Mouse (Mus musculus) c-Kit-negative CD71-positive TER-119-positive erythroid progenitor cells, embryonic 14.5 days (primary cell): ENCODE data around the gene Xkr7.

ENCODE experiments used
- DNase-seq: peaks from one replicate; pipeline ENCODE4 v3.0.0-alpha.2; 2013; ENCODE audit warnings: low read depth, low spot score

Gene Xkr7

DNA sequence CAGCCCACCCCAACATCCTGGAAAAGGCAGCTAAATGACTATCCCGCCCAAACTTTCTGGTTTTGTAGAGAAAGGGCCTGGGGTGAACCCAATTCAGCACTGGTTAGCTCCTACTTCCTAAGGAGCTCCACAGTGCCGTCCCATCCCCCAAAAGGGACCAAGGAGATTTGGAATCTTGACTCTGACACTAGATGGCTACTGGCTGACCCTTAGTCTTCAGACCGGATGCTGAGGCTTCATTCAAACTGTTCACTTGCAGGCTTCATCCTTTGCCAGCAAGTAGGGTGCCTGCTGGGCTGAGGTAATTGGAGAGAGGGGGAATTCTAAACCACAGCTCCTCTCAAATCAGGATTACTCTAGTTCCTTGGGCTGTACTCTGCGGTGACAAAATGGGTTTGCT, 1.3 kb downstream of the Xkr7 start:
- DNase-seq = no peak

DNA sequence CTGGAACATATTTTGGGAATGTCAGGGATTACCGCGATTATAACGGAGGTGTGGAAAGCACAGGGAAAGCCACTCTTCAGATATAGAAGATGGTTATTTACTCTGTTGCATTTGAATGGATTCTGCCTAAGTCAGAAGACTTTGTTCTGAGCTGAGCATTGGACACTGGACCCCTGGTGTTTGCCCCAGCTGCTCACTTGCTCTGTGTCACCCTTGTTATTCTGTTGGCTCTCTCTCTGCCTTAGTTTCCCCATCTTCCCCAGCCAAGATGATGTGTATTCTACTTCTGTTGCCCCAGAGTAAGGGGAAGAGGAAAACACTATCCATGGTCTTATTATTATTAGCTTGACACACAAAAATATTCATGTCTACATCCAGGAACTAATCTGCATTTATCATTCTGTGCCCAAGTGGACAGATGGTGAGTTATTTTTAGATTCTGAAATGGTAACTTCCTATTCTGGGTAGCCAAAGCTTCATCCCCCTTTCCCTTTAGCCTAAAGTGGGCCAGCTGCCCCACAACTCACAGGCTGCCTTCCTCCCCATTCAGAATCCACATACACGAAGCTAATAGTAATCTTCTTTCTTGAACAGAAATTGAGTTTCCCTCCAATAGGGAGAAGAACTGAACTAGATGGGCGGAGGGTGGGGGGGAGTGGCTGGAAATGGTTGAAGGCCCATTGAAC, 2.0 kb downstream of the Xkr7 start:
- DNase-seq = no peak

DNA sequence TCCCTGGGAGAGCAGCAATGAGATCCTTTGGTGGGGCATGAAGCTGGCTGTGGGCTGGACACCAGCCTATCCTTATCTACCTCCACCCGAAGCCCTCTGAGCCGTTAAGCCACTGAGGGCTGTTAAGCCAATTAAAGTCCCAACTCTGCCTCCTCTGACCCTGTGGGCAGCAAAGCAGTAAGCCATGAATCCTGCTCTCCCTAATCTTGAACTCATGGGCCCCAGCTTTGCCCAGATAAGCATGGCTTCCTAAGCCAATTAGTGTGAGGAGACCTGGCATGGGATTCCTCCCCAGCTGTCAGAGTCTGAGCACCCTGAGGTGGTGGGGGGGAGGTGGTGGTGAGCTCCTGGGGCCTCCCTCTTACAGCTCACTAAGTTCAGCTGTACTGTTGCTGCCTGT, 5.0 kb downstream of the Xkr7 start:
- no peak for DNase-seq

DNA sequence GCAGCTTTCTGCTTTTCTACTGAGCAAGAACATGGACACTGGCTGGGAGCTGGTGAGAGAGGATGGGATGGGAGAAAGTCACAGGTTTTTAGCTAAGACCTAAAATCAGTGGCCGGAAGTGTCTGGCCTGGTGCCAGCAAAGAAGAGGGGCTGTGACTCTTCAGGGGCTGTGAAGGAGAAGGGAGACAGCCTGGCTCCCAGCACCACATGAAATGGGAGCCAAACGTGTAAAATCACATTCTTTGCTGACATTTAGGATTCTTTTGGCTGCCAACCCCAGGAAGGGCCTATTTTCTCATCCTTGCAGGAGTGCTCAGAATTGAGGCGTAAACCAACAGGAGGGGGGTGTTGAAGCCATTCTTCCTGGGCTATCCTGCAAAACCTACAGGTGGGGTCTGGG, 12.2 kb downstream of the Xkr7 start:
- no peak for DNase-seq

DNA sequence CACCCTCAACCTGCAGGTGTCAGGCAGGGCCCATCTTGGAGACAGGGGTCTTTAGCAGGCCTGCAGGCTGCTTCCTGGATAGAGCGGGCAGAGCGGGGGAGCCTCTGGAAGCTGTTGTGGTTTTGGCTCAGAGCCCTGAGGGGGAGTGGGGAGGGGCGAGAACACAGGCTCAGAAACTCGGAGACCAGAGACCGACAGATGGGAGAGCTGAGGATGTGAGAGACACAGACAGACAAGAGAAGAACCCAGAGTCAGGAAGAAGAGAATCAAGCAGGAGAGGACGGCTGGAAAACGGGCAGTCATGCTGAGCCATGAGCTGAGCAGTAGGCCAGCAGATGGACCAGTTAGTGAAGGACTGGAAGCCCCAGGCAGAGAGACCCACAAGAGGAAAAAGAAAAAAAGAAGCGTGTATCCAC, 14.2 kb downstream of the Xkr7 start:
- no peak for DNase-seq

DNA sequence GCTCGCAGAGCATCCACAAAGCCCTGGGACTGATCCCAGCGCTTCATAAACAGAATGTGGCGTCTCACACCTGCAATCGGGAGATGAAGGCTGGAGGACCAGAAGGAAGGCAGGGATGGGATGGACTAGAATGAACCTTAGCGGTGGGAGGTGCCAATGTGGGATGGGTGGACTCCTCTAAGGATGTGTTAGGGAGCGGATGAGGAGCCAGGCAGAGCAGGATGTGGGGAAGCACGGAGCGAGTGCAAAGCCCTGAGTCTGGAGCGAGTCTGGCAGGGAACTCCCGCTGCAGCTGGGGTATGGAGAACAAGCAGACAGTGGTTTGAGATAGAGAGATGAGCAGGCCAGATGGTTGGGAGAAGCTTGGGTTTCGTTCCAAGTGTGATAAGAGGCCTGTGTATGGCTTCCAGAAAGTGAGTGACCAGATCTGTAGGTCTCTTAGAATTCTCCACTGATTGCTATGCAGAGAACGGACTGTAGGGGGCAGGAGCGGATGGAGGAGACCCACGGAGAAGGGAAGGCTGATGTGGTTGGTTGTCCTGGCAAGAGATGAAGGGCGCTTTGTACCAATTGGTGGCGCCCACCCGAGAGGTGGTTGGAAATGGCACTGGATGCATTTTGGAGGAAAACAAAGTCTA, 16.3 kb downstream of the Xkr7 start:
- no peak for DNase-seq

DNA sequence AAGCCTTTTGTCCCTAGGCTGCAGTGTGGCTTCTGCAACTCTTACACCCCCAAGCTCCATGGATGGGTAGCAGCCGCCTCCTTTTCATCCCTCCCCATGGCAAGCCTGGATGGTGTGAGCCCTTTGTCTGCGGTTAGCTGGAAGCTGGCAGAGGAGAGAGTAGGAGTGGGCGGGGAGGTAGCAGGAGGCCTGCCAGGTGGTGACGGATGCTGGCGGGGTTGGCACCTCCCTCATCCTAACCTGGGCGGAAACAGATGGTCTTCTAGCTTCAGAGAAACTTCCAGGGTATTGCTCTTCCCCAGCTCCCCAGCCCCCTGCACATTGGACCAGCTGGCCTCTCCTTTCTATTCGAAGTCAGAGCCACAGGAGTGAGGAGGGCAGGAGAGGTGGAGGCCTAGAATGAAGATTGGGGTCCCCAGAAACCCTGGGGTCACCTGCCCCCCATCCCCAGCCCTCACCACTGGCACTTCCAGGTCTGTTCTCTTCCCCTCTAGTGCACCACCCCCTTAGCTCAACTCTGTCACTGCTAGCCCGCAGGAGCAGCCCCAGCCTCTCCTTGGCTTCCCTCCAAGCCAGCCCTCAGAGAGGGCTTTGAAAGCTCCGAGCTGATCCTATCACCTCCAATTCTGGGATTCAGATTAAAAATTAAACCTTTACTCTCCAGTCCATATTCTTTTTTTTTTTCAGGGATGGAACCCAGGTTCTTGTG, 17.8 kb downstream of the Xkr7 start:
- no peak for DNase-seq

DNA sequence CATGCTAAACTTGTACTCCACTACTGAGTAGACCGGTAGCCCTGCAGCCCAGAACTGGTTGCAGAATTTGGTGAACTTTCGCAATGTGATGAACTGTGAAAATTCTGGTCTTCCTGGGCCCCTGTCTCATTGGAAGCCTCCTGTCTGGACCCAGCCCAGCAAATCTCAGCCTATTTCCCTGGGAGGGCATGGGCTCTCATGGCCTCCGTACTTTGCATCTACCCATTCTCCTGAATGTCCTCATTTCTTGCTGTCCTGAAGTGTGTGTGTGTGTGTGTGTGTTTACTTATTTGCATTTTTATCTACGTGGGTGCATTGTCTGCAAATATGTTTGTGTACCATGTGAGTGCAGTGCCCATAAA, 18.3 kb downstream of the Xkr7 start:
- DNase-seq = no peak

DNA sequence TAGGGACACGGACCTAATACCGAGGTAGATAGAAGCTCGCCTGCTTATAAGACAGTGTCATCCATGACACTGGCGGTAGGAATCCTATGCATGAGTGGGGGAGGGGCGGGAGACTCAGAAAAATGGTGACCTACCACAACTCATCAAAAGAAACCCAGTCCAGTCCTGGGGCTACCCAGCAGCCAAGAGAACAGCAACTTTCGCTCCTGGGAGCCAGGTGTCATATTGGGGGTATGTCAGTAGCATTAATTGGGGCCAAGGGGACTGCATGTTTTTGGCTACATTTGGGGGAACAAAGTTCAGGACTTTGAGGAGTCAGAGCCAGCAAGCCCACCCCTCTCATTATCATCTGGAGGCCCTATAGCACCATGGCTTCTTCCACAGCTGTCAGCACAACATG, 19.4 kb downstream of the Xkr7 start:
- DNase-seq = no peak

DNA sequence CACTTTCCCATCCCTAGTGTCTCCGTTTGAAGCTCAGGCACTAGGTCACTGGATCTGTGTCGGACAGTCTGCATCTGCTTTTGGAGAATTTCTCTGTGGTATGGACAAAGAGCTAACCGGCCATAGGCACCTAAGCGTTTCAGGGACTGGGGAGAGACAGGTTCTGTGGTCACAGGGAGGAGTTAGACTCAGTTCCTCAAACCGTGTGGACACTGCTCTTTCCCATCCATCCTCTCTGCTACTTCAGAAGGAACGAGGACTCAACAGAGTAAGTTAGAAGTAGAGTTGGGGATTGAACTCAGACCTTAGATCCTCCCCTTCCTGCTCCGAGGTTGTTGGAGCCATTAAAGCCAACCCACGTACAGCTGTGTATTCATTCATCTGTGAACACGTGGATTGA, 19.9 kb downstream of the Xkr7 start:
- no peak for DNase-seq

DNA sequence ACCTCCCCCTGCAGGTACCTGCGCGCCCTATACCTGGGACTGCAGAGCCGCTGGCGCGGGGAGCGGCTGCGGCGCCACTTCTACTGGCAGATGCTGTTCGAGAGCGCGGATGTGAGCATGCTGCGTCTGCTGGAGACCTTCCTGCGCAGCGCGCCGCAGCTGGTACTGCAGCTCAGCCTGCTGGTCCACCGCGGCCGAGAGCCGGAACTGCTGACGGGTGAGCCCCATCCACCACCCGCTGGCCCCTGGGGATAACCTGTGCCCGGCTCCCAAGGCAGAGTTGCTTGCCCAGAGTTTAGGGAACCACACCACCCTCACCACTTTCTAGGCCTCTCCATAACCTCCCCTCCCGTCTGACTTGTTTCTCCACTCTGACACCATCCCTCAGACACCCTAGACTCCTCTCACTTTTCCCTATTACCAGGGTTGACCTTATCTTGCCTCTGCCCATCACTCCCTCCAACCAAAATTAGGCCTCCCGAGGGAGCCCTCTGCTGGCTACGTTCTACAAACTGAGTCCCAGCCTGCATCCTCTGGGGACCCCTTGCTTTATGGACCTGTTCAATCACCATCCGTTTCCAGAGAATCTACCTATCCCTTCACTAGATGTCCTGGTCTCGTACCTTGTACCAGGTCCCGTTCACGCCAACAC, 21.2 kb downstream of the Xkr7 start:
- no peak for DNase-seq

DNA sequence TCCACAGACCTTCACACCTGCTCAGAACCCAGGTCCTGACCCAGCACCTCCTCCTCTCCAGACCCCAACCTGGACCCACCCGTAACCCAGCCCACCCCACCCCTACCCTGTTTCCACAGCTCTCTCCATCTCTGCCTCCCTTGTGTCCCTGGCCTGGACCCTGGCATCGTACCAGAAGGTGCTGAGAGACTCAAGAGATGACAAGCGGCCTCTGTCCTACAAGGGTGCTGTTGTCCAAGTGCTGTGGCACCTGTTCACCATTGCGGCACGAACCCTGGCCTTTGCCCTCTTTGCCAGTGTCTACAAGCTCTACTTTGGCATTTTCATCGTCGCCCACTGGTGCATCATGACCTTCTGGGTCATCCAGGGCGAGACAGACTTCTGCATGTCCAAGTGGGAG, 22.2 kb downstream of the Xkr7 start:
- DNase-seq = no peak

DNA sequence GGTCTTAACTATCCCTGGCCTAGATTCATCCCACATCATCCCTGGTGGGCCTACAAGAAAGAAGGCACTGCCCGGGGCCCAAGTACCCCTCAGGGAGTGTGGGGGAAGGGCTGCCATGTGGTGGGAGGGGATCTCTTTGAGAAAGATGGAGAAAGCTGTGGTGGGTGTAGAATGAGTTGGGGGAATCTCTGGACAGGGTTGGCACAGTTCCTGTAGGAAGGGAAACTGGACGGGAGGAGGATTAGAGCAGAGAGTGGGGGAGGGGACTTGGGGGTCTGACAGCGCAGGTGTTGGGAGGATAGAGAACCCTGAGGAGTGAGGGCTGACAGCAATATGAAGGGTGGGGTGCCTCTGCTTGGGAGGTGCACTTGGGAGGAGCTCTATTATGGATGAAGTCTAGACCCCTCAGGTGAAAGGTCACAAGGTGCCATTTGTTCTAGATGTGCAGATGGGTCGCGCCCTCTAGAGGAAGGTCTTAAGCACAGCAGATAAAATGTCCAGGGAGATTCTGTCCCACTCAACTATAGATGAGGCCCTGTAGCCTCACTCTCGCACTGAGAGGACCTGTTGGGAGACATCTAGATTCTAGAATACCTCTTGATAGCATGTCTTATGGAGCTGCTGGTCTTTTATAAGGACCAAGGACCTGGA, 23.7 kb downstream of the Xkr7 start:
- no peak for DNase-seq

DNA sequence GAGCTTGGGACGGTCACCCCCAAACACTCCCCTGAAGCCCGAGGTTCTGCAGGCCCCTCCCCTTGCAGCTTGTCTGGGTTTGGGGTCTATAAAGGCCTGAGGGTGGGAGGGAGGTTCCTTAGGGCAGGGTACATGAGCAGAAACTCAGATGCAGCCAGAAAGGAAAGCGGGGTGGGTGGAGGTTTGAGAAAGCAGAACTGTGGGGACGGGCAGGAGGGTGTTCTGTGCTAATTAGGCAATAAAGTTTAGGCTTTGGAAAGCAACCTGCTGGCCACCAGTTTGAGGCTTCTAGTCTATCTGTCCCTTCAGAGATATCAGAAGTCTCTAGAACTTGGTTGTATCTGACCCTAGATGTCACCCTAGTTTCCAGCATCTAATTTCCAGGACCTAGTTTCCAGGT, 26.7 kb downstream of the Xkr7 start:
- no peak for DNase-seq

DNA sequence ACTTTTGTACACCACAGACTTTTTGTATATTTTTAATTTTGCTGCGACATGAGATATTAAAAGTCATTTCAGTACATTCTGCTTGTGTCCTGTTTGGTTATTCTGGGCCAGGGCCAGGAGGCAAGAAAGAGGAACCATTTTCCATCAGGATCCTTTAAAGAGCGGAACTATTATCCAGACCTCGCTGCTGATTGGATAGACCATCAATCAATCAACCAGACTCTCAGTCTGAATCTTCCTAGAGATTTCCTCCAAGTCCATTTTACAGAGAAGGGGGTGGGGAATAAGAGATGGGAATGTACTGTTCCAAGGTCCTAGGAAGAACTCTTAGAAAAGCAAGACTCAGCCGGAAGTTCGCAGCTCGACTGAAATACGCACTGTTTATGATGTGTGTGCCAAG, 28.6 kb downstream of the Xkr7 start:
- DNase-seq = no peak

DNA sequence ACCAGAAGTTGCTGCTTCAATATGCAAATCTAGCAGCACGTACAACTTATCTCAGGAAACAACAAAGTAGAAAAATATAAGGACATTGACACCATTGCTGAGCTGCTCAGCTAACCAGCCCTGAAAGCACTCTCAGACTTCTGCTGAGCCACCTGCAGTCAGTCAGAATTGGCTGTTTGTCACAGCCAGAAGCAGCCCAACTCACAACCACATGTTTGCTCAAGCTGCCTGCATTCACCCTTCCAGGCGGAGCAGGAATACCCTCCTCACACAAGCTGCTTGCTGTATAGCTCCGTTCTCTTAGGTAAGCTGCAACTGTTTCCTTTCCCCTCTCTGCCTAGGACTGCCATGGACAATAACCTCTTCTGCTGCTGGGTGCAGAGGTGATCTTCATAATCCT, 31.7 kb downstream of the Xkr7 start:
- no peak for DNase-seq

DNA sequence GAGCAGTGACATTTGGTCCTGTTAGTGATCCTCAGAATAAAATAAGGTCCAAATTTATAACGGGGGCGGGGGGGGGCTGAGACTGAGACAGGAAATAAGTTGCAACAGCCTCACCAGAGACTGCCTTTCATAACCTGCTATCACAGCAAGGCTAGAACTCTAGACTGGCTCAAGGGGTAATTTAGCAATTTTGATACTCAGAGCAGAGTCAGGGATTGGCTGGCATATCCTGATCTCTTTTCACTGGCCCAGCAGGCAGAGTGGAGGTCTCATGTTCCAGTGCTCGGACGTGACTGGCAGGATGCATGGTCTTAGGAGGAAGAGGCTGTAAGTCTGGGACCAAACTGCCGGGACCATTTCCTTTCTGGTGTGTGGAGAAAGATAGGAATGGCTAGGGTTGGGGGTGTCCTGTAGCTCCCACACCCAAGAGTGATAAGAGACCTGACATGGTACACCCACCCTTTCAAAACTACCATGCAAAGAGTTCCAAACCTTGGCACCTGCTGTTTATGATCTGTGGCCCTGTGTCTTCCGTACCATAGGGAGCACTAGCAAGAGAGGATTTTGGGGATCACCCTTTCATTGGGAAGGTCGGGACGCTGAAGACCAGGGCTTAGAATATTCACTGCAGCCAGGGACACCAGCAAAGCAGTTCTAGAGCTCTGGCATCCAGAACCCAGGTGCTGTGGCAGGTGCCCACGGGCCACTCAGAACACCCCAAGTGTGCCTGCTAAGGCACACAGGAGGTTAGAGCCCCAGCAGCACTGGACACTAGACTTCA, 32.7 kb downstream of the Xkr7 start:
- no peak for DNase-seq

DNA sequence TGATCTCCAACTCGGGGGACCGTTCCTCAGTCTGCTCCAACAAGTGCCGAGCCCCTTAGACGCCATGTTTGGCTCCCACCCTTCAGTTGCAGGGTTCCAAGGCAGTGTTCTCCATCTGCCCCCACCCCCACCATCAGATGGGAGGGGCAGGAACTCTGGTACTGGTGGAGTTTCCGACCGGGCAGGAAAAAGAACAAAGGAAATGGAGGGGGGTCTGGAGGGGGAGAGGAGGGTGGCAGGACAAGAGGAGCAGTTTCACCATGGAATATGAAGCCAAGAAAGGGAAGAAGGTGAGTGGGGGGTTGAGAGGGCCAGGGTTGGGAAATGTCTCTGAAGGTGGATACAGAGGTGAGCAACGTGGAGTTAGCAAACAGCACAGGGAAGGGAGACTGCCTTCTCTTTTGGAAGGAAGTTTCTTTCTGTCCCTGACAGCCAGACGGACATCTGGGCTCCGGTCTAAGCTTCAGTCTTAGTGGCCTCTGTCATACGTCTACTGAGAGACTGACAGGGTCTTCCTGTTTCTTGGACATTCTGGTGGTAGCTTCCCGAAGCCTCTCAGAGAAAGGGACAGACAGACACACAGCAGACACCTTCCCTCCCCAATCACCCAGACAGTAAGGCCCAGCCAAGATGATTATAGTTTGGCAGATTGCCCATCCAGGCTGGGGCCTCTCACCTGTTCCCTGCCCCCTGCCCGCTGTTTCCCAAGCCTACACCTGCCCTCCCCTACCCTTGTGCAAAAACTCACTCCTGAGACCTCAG, 34.3 kb downstream of the Xkr7 start, which contains the start of gene Ccm2l:
Ccm2l (plus strand) TSS at position 209 of the 762 bp plus-strand sequence.
- no peak for DNase-seq

DNA sequence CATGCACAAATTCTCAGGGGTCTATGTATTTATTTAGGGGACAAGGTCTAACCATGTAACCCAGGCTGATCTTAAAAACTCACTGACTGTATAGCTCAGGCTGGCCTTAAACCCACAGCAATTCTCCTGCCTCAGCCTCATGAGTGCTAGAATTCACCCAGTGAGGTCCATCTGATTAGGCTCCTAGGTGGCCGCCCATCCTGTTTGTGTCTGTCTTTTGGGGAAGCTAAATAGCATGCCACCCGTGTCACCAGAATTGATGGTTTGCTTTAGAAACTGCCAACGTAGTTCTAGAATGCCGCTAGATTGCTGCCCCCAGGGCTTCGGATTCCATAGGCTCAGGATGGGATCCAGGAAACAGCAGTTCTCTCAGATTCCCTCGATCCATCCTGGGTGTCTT, 35.3 kb downstream of the Xkr7 start:
- no peak for DNase-seq

DNA sequence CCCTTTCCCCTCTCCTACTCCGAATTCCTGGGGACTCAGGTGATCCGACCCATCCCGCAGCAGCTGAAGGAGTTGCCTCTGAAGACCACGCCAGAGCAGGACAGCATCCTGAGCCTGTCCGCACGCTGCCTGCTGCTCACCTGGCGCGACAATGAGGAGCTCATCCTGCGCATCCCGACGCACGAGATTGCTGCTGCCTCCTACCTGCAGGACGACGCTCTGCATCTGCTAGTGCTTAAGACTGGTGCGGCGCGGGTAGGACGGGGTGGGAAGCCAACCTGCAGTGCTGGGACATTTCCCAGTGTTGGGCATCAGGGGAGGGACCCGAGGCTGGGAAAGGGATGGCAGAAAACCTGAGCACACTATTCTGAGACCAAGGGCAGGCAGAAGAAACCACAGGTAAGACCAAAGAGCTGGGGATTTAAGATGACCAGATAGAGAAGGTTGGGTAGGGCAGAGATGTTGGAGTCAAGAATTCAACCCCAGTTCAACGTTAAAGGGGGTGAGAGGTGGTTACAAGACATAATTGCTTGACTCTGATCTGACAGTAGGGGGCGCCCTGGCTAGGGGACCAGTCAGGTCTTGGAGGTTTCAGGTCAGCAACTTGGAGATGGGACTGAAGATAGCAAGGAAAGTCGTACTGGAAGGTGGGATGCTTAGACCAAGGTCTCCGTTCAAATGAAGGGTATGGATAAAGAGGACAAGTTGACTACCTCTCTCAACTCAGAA, 39.3 kb downstream of the Xkr7 start:
- DNase-seq = no peak
